Mouse (Mus musculus) embryonic fibroblast, embryonic 13.5 days (primary cell): Measurements from ENCODE around the gene Cry2. TPM values are rescaled to one million over a fixed set of nuclear protein-coding genes. Genes with fewer than 3 reads are reported as not detected.
A peak's percentile ranks its signal among the peaks of the same experiment; 100 is the strongest.

Experiments used
- H3K27ac ChIP-seq: 2 replicates; pipeline ENCODE4 v1.5.1; 2012; ENCODE audit warnings: low read length, control low read depth, inconsistent platforms; ENCODE audit not compliant: insufficient read depth
- H3K4me1 ChIP-seq: 2 replicates; pipeline ENCODE4 v1.6.1; 2011; ENCODE audit warnings: low read length; ENCODE audit not compliant: control insufficient read depth, insufficient read depth
- H3K4me3 ChIP-seq: 2 replicates; pipeline ENCODE4 v1.5.1; 2011; ENCODE audit warnings: mild to moderate bottlenecking, control low read depth, low read length; ENCODE audit not compliant: insufficient read depth
- CTCF ChIP-seq: IDR thresholded peaks from 2 replicates; pipeline ENCODE4 v1.5.1; 2011; ENCODE audit warnings: mild to moderate bottlenecking, control low read depth, low read length, moderate library complexity, borderline replicate concordance; ENCODE audit not compliant: insufficient read depth
- POLR2A ChIP-seq: IDR thresholded peaks from 2 replicates; pipeline ENCODE4 v1.6.1; 2011; ENCODE audit warnings: low read depth, mild to moderate bottlenecking, control low read depth, low read length, moderate library complexity
- polyA plus RNA-seq: library from polyadenylated mRNA; stranded (reverse); fragments of >200 nt; gene quantifications from 2 replicates; pipeline ENCODE4 v1.2.4, GENCODE M21; 2011; ENCODE audit warnings: low read depth; ENCODE audit not compliant: missing spikeins, insufficient read length

Cry2 gene
- polyA plus RNA-seq, 1 experiment: 16.7 TPM

- TF ChIP-seq CTCF (no peak), POLR2A (no peak)
- H3K27ac ChIP-seq: no peak overlapping the region
- H3K4me3 ChIP-seq: no peak overlapping the region
- H3K4me1 ChIP-seq: no peaks in the 10 kb centered on the region; the same call in 1 of the 2 replicates
Observed at GRCm38 (mm10) chr2:92461215-92461614, 27.4 kb upstream of the Cry2 start.

GRCm38 (mm10) chr2:92459921-92460707 lies 26.3 kb upstream of the Cry2 start, which contains the start of gene Slc35c1:
Gene Slc35c1, minus strand, starts transcription at chr2:92460538.
- Histone ChIP-seq H3K4me1 (no peaks in the 10 kb centered on the region; the same call in 1 of the 2 replicates), H3K27ac (no peak within 1 kb of the TSS), H3K4me3 (peak within 1 kb of the TSS; percentile 80)
- TF ChIP-seq CTCF (no peak), POLR2A (no peak)

GRCm38 (mm10) chr2:92459141-92459920 lies 25.5 kb upstream of the Cry2 start:
- TF ChIP-seq POLR2A (peak; percentile 80), CTCF (no peak)
- H3K4me1 ChIP-seq: no peaks in the 10 kb centered on the region; the same call in 1 of the 2 replicates
- peak overlapping the region; percentile 80 for H3K4me3 ChIP-seq
- no peak overlapping the region for H3K27ac ChIP-seq

- Histone ChIP-seq H3K4me1 (no peaks in the 10 kb centered on the region; the same call in 1 of the 2 replicates), H3K27ac (no peak overlapping the region), H3K4me3 (peak overlapping the region; percentile 80)
- TF ChIP-seq POLR2A (no peak), CTCF (no peak)
Observed at GRCm38 (mm10) chr2:92458481-92458880, 24.6 kb upstream of the Cry2 start.

GRCm38 (mm10) chr2:92456970-92457530 lies 23.2 kb upstream of the Cry2 start:
- no peaks in the 10 kb centered on the region; the same call in 1 of the 2 replicates for H3K4me1 ChIP-seq
- no peak overlapping the region for H3K27ac ChIP-seq
- TF ChIP-seq CTCF (no peak), POLR2A (no peak)
- no peak overlapping the region for H3K4me3 ChIP-seq

- no peaks in the 10 kb centered on the region; the same call in 1 of the 2 replicates for H3K4me1 ChIP-seq
- H3K27ac ChIP-seq: no peak overlapping the region
- TF ChIP-seq POLR2A (no peak), CTCF (no peak)
- H3K4me3 ChIP-seq: no peak overlapping the region
Observed at GRCm38 (mm10) chr2:92455704-92456103, 21.9 kb upstream of the Cry2 start.

- Histone ChIP-seq H3K4me1 (no peaks in the 10 kb centered on the region; the same call in 1 of the 2 replicates), H3K27ac (no peak overlapping the region), H3K4me3 (no peak overlapping the region)
- no peak for TF ChIP-seq POLR2A
- no peak for TF ChIP-seq CTCF
Observed at GRCm38 (mm10) chr2:92454166-92454565, 20.3 kb upstream of the Cry2 start.

GRCm38 (mm10) chr2:92451126-92451525 lies 17.3 kb upstream of the Cry2 start:
- H3K27ac ChIP-seq: no peak overlapping the region
- H3K4me3 ChIP-seq: no peak overlapping the region
- H3K4me1 ChIP-seq: no peaks in the 10 kb centered on the region
- no peak for TF ChIP-seq CTCF
- no peak for TF ChIP-seq POLR2A

- Histone ChIP-seq H3K27ac (no peak overlapping the region), H3K4me1 (no peaks in the 10 kb centered on the region), H3K4me3 (no peak overlapping the region)
- TF ChIP-seq POLR2A (no peak), CTCF (no peak; the same call in 1 of the 2 replicates)
Observed at GRCm38 (mm10) chr2:92447121-92447740, 13.4 kb upstream of the Cry2 start.
